Mouse (Mus musculus): ENCODE measurements around the gene Pard3.
A peak's percentile ranks its signal among the peaks of the same experiment; 100 is the strongest.

The Pard3 gene

DNA sequence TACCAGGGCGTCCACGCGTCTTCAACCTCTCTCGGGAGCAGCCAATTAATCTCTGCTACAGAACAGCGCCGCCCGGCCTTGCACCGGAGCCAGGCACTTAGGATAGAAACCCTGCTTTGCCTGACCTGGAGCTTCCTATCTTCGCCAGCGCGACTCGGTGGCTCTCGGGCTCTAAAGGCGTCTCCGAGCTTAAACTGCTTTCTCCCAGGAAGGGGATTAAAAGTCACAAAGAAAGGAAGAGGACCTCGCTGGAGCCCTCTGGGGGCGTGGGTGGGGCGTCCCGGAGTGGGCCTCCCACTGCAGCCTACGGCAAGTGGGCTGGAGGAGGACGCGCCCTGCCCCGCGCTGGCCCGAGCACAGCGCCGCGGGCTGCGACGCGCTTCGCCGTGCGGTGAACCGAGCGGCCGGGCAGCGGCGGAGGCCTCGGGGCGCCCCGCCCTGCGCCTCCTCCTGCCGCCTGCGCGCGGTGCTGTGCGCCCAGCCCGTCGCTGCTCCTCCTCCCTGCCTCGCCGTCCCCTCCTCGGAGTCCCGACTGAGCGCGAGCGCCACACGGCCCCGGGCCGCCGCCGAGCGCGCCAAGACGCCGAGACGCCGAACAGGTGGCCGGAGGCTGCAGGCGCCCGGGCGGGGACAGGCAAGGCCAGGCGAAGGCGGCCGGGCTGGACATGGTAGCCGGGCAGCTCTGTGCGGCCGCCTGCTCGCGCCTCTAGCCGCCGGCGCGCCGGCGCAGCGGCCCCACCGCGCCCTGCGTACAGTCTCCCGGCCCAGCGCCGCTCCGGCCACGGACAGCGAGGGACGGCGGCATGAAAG lies at the start of gene Pard3:
Gene Pard3 (plus strand): TSS at position 343 of the 810 bp plus-strand sequence.
- DNase-seq = peak; percentile 55

DNA sequence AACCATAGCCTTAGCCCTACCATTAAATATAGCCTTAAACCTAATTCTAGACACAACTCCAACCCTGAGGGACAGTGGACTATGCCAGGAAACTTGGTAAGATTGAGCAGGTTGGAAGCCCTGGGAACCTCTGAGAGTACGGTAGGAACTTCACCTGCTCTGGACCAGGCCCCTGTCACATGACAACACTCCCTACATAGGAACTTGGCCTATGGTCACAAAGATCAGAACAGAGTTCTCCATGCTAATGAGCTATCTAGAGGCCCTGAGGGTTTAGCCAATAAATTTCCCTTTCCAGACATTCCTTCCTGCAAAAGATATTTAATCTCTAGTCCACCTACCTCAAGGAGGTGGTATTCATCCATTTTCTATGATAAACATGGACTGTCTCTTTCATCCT lies 41.9 kb upstream of the Pard3 start:
- no peak for DNase-seq

DNA sequence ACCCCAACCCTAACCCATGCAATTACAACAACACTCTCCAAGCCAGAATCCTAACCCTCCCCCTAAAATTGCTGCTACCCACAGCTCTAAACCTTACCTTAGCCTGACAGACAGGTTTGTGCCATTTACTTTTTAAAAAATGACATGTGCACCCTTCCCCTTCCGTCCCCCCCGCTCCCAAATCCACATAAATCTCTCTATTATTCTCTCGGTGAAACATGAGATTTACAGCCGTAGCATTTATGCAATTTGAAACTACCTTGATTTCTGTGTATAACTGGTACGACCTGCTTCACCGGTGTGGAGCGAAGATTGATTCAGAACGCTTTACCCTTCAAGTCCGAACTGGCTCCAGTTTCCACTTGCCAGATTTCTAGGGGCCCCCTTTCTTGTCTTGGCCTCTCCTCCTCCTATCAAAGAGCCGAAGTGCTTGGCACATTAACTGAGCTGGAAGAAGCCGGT lies 38.4 kb upstream of the Pard3 start:
- no peak for DNase-seq

DNA sequence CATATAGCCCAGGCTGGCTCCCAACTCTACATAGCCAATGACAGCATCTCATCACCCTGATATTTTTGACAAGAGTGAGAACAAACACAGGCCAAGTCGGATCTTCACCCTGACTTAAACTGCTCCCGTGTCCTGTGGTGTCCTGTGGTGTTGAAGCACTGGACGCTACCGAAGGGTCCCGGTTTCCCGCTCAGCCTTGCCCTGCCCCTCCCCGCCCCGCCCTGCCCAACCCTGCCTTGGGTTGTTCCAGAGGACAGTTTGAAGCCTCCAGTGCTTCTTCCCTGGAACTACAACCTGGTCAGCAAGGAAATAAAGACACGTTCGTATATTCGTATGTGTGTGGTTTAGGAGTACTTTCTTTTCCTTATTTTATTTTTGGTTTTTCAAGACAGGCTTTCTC lies 37.9 kb upstream of the Pard3 start:
- no peak for DNase-seq

DNA sequence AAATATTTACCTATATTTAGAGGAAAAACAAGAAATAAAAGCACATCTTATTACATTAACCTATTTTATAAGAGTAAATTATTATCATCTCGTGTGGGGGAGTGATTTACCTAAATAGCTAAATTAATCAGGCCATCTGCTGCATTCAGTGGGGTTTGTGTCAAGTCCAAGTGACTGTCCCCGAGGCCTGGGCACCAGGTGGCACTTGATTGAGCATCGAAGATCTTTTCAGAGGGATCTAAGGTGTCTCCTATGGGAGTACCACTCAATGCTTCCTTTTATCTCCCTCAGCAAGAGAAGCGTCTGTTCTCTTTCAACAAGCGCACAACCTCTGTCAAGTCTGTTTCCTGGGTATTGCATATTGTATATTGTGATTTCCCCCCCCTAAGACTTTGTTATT lies 32.2 kb upstream of the Pard3 start:
- DNase-seq = no peak

DNA sequence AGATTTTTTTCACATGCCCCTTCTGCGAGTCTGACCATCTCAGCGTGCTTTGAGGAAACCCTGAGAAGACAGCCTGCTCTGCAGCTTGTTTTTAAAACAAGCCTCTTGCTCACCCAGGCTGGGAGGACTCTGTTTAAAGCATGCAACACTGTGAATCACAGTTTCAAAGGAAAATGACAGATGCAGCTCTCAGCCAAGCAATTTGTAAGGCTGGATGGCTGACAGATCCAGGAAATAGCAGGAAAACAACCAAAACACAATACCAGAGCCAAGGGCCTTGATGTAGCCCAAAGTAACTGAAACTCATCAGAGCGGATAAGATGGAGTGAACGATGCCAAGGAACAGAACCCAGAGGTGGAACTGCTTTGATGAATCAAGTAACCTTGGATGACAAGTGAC lies 24.8 kb upstream of the Pard3 start:
- peak; percentile 66 for DNase-seq

DNA sequence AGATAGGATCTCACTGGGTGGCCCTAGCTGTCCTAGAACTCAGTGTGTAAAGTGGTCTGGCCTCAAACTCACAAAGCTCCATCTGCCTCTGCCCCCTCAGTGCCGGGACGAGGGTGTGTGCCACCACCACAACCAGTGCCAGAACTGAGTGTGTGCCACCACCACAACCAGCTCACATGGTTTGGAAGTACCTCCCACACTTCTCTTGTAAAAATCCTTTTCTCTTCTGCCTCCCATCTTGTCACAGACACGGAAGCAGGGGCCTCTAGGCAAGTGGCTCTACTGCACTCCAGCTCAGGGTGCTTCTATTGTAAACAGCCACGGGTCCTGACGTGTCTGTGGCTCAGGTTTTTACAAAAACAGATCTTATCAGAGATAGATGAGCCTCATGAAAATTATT lies 13.7 kb upstream of the Pard3 start:
- no peak for DNase-seq

DNA sequence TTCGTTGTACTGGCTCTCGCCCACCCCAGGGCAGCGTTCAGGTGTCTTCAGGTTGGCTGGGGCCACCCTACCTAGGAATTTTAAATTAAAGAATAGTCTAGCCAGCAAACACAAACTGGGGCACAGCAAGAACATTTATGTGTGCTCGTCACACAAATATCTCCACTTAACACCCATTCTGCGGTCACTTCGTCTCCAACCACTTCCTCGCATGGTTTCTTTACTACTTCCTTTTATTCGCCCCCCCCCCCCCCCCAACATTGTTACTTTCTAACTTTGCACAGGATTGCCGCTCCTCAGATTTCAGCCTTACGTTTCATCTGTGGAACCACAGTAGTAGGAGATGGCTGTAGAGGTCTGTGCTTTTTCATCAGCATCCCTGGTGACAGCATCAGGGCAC lies 11.6 kb upstream of the Pard3 start:
- DNase-seq = no peak

DNA sequence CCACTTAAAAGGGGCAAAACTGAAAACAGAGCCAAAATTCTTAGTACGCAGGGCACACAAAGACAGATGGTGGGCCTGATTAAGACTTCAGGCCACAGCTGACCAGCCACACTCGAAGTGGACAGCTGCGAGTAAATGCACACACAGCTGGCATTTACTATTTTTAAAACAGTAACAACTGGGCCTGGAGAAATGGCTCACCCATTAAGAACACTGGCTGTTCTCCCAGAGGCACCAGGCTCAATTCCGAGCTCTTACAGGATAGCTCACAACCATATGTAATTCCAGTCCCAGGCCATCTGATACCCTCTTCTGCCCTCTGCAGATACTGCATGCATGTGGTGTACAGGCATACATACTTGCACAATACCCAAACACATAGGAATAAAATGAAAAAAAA lies 8.6 kb upstream of the Pard3 start:
- no peak for DNase-seq

DNA sequence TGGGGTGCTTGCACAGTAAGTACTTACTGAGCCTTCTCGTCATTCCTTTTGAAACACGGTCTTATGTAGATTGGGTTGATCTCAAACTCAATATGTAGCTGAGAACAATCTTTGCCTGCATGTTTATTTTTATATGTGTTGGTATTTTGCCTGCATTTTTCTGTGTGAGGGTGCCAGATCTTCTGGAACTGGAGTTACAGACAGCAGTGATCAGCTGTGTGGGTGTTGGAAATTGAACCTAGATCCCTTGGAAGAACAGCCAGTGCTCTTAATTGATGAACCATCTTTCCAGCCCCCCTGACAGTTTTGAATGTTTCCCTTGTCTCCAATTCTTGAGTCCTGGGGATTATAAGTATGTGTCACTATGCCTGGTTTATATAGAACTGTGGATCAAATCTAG lies 4.9 kb upstream of the Pard3 start:
- no peak for DNase-seq

DNA sequence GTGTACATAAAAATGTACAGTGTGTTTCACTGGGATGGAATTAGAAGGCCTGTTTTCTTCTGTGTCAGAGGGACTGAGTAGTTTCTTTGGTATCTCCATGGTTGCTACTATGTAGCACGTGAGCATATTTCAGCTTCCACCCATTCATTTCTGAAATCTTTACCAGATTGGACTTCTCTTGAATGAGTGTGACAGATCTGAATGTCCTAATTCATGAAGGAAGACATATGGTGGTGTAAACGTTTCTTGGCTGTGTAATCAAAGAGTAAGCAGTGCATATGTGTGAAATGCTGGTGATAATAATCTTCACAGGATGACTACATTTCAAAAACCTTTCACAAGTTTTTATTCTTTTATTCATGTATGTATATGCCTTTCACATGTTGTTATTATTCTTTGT lies 3.9 kb upstream of the Pard3 start:
- no peak for DNase-seq

DNA sequence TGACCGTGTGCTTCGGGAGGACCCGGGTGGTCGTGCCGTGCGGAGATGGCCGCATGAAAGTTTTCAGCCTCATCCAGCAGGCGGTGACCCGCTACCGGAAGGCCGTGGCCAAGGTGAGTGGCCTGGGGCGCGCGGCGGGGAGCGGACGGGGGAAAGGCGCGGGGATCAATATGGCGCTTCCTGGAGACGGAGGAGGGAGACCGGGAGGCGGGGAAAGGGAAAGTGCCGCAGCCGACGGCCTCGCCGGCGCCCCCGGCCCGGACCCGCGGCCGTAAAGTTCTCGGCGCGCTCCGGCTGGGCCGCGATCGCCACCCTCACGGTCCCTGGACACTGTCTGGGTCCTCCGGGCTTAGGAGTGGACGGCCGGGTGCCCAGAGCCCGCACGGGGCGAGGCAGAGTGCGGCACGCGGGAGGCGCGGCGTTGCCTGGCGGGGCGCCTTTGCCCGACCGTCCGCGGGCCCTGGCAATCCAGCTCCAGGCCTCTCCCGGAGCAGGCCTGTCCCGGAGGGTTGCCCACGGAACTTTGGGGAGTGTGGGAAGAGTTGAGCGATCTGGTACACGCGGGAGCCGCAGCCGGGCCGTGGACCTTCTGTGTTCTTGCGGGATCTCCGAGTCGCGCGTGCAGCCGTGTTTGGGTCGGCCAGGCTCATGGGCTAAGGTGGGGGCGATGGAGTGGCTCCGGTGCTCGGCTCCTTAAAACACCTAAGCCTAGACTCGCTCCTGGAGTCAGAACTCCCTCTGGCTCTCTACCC lies 844 bp downstream of the Pard3 start:
- DNase-seq = no peak

DNA sequence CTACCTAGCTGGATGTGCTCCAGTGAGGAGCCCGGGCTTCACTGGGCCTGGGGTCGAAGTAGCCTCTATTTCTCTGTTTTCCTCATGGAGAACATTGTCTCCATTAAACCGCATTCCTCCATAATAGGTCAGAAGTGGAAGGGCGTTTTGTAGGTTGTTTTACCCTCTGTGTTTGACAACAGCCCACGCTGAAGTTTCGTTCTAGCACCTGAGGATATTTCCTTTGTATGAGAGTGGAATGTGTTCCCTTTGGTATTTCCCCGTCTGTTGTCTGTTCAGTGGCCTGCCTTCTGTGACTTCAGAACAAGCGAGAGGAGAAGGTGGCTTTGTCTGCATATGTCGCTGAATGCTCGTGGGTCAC lies 1.4 kb downstream of the Pard3 start:
- DNase-seq = no peak

DNA sequence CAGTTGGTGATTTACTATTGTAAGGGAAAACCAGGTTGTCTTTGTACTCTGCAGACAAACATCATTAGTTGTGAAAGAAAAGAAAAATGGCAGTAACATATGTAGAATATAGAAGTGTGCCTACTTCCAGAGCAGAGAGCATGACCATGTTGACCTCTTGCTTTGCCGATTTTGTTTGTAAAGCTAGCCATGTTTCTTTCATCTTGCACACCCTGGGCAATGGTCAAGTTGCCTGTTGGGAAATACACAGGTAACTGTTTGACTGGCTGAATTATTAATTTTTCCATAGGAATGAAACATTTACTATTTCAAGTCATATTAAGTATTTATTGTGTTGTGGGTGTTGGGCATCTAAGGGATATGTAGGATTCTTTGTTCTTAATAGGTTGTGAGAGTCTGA lies 2.1 kb downstream of the Pard3 start:
- DNase-seq = no peak

DNA sequence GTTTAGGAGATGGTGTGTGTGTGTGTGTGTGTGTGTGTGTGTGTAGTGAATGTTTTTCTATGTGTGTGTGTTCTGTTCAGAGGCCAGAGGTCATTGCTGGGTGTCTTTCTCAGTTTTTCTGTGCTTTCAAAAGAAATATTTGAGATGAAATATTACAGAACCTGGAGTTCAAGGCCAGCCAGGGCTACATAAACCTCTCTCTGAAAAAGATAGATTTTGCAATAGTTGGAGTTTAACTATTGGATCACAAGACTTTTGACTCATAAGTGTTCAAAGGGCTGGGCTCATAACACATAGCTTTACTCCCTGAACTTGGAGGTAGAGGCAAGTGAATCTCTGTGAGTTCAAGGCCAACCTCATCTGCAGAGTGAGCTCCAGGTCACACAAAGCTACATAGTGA lies 2.8 kb downstream of the Pard3 start:
- no peak for DNase-seq

DNA sequence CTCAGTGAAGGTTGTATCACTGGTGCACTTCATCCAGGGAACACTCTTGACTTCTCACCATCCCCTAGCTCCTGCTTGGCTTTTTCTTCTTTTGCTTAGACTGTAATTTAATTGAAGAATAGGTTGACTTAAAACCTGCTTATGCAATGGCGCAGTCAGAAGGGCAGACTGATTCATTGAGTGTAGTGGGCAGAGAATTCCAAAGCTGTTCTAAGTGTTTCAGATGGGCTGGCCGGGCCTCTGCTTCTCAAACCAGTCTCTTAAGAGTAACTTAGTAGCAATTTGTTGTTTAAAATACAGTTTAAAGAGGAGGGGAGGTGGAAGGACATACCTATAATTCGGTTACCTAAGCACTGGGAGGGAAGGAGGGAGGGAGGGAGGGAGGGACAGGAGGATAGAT lies 5.0 kb downstream of the Pard3 start:
- DNase-seq = no peak

DNA sequence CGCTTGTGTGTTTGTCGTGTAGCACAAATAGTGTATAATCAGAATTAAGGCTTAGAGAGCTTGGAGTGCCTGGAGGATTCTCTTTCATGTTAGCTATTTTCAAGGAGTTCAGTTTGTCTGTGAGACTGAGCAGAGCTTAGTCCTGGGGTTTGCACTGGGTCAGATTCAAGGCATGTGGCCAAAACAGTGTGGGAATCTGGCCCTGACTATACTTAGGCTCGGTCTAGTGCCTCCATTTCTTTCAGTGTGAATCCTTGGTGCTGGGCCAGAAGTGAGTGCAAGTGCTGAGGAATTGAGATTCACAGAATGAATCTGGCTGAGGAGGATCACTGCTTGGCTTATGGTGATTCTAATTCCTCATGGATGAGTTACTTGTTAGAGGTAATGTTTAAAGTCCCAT lies 6.5 kb downstream of the Pard3 start:
- no peak for DNase-seq

DNA sequence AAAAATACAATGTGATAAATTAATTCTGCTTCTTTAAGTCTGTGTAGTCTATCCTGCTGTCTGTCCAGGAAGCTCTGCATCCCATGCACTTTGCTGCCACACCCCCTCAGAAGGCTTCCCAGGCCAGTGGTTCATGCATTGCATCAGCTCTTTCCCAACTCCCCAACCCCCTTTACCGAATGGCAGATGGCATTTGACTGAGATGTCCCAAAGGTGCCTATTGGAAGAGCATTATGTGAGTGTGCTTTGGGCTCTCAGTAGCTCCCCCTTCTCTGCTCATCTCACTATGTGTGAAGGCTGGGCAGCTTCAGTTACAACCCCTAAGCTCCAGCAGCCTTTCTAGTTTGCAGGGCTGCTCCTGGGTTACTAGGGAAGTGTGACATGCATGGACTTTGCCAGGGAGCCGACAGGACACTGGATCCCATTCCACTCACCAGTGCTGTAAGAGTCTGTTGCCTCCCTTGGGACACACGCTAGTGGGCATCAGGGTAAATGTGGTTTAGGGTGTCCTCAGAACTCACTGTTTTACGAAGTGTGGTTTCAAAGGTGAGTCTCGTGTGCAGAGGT lies 9.4 kb downstream of the Pard3 start:
- no peak for DNase-seq

DNA sequence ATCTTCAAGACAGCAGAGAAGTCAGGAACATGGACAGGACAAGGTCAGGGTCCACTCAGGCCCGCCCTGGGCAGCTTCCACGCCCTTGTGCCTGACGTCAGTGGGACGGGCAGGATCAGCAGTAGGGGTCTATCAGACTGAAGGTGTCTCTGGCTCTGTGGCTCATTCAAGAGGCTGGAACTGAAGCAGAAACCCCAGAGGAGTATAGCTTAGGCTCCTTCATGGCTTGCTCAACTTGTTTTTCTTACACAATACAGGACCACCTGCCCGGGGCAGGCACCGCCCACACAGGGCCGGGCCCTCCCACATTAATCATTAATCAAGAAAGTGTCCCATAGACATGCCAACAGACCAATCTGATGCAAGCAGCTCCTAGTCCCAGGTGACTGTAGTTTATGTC lies 12.8 kb downstream of the Pard3 start:
- DNase-seq = no peak

DNA sequence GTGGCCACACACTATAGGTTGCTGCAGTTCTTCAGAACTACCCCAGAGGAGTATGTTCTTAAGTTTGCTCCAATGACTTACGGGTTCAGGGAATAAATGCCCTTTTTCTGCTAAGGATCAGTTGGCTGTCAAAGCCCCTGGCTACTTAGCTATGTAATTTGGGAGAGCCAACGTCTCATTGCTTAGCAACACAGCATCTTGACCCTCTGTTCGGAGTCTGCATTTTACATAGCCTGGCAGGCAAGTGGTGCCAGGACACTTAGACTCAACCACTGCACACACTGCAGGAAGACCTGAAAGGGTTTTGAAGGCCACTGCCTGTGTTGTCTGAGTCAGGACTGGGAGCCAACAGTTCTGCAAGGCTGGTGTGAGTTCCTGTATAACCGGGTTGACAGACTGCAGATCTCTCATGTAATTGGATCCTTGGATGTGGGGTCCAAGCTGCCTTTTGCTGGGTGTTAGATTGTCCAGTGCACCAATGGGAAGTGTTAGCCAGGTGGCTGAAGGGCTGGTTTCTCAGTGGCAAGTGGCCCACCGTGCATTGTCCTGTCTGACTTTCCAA lies 15.6 kb downstream of the Pard3 start:
- DNase-seq = no peak

DNA sequence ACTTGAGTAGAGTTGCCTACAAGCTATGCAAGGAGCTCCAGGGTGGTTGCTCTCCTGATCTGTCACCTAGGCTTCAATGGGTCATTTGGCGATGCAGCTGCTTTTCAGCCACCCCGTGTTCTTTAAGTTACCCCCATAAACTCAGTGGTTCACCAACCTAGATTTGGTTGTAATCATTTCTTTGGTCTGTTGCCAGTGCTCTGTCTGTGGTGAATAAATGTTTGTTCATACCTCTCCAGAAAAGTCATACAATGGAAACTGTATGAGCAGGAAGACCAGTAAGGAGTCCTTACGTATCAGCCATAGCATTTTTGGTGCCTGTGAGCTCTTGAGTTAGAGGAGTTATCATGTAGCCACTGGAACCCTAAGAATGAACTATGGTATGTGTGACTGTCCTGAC lies 17.6 kb downstream of the Pard3 start:
- no peak for DNase-seq

DNA sequence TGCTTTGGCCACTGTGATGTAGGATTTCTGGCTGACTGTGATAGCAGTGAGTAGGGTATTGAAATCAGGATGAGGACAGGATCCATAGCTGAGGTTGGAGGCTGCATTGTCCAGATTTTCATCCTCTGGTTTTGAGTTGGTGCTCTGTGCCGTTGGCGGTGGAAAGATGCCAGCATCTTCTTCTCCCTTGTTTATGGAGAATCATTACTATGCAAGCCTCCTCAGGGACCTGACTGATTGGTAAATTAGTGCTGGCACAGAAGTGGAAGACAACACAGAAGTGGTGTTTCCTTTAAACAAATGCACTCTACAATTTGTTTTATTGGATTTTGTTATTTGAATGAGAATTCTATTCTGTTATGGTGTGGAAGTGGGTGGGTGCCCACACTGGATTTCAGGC lies 18.8 kb downstream of the Pard3 start:
- DNase-seq = no peak

DNA sequence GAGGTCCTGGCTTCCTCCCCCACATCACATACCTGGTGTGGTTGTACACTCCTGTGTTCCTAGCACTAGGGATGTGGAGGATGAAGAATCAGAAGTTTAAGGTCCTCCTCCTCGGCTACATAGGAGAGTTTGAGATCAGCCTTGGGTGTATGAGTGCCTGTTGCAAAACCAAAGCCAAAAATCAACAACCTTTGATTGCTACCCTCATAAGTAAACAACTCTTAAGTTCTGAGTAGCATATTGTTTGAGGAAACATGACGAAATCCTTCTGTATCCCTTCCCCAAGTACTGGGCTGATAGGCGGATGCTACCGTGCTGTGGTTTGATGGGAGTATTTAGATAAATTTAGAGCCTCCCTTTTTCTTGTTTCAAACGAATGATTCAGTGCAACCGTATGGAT lies 20.9 kb downstream of the Pard3 start:
- no peak for DNase-seq

DNA sequence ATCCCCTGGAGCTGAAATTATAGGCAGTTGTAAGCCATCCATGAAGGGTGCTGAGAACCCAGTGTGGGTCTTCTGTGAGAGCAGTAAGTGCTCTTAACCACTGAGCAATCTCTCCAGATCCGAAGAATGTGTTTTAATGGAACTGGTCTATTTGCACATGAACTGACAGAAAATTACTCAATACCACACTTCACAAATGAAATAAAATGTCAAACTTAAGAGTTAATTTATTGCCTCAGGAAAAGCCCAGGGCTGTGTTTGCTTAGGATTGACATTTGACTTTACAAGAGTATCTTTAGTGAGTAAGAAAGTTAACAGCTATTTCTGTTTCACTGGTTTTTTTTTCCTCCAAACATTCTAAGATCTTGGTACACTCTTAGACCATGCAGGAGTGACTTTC lies 23.7 kb downstream of the Pard3 start:
- DNase-seq = no peak

Measured in layer of hippocampus, adult 9-11 months (tissue).